Mouse (Mus musculus) mammary gland, adult 2 months (tissue): ENCODE results near the gene Tbc1d7. TPM values are rescaled to one million over a fixed set of nuclear protein-coding genes. Genes with fewer than 3 reads are reported as not detected.

ENCODE experiments used
- polyA plus RNA-seq: library from polyadenylated mRNA; depleted of rRNA; stranded (reverse); fragments of >200 nt; gene quantifications from 2 replicates; pipeline ENCODE4 v1.2.3, GENCODE M21; 2012; ENCODE audit warnings: low replicate concordance; rRNA removed

Tbc1d7 gene
- polyA plus RNA-seq: 13.2 and 28.7 TPM in 2 replicates

GRCm38 (mm10) chr13:43171020-43171710 is at the start of gene Tbc1d7:
Gene Tbc1d7 (minus strand): TSS chr13:43171501.

Other genes with a start within 250 kb of the Tbc1d7 start
- 5.4 and 6.7 TPM in 2 replicates for gene Gfod1, start 132.7 kb upstream of the Tbc1d7 start, polyA plus RNA-seq
- 7.5 and 7.7 TPM in 2 replicates for gene Sirt5, start 194.0 kb upstream of the Tbc1d7 start, polyA plus RNA-seq
- gene Nol7, start 226.9 kb upstream of the Tbc1d7 start, polyA plus RNA-seq: 25.2 and 59.5 TPM in 2 replicates